Mouse (Mus musculus) hindbrain, embryonic 15.5 days (tissue): ENCODE measurements around the gene Nck1. TPM values are rescaled to one million over a fixed set of nuclear protein-coding genes. Genes with fewer than 3 reads are reported as not detected.

ENCODE experiments used
- ATAC-seq: fragments of 200-750 bp; cut with Nextera tagmentation; 2 replicates; pipeline ENCODE4 v1.8.0; 2017; ENCODE audit warnings: low read depth, moderate number of reproducible peaks, moderate TSS enrichment; ENCODE audit not compliant: low FRiP score
- H3K27ac ChIP-seq: fragments of 300-500 bp; sonication (generic); replicated peaks from 2 replicates; pipeline ENCODE4 v1.5.1; 2015; ENCODE audit warnings: mild to moderate bottlenecking, inconsistent platforms
- H3K27me3 ChIP-seq: fragments of 300-500 bp; sonication (generic); 2 replicates; pipeline ENCODE4 v1.6.1; 2015; ENCODE audit warnings: control low read depth, inconsistent platforms
- H3K36me3 ChIP-seq: fragments of 300-500 bp; sonication (generic); 2 replicates; pipeline ENCODE4 v1.6.1; 2015; ENCODE audit warnings: control low read depth, inconsistent platforms
- H3K4me1 ChIP-seq: fragments of 300-500 bp; sonication (generic); replicated peaks from 2 replicates; pipeline ENCODE4 v1.6.1; 2015; ENCODE audit warnings: control low read depth, inconsistent platforms
- H3K4me2 ChIP-seq: fragments of 300-500 bp; sonication (generic); 2 replicates; pipeline ENCODE4 v1.6.1; 2015; ENCODE audit warnings: moderate library complexity, mild to moderate bottlenecking, inconsistent platforms
- H3K4me3 ChIP-seq: fragments of 300-500 bp; sonication (generic); 2 replicates; pipeline ENCODE4 v1.5.1; 2015; ENCODE audit warnings: mild to moderate bottlenecking, inconsistent platforms
- H3K9ac ChIP-seq: fragments of 300-500 bp; sonication (generic); 2 replicates; pipeline ENCODE4 v1.6.1; 2015; ENCODE audit warnings: inconsistent platforms
- H3K9me3 ChIP-seq: fragments of 300-500 bp; sonication (generic); 2 replicates; pipeline ENCODE4 v1.6.1; 2016; ENCODE audit warnings: control low read depth, inconsistent platforms
- WGBS: fragments of 180-500 bp; shearing (Covaris S2); methylation state at CpG from one replicate; pipeline ENCODE4 v1.1.7; 2015; 5-methylcytosine and 5-hydroxymethylcytosine counted together
- polyA plus RNA-seq: library from polyadenylated mRNA; unstranded; fragments of >200 nt; fragmentation: Nextera tagmentation; extraction: Ambion mirVana; gene quantifications from 2 replicates; pipeline ENCODE4 v1.2.1, GENCODE M21; 2015

Gene Nck1
- polyA plus RNA-seq, 1 experiment from 2014 or later: 58.6 TPM

DNA sequence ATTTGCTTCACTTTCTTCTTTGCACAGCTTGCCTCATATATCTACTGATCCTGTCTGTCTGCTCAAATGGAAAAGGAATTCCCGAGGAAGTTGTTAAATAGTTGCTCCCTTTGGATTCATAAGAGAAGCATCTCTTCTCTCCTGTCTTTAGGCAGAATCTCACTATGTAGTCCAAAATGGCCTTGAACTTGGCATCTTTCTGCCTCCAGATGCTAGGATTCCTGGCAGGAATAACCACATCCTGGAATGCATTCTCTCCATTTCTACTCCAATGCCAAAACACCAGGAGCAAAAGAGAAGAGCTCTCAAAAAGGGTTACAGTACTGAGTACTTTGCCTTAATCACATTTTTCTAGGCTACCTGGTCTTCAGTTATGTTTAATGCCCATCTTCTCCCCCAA, 14.6 kb downstream of the Nck1 start:
- 69% methylated on average over 1 of the region's 1 CpGs for WGBS
- no peak overlapping the region for H3K27ac ChIP-seq
- H3K36me3 ChIP-seq: 0 out of 2 replicates have a peak, but pooled peaks cover 2% of the 10 kb centered on the region
- H3K4me3 ChIP-seq: no peak overlapping the region
- H3K4me2 ChIP-seq: no peak overlapping the region
- no peaks in the 10 kb centered on the region for H3K9me3 ChIP-seq
- H3K9ac ChIP-seq: no peak overlapping the region
- no peak for ATAC-seq
- H3K4me1 ChIP-seq: 0 out of 2 replicates have a peak, but pooled peaks cover 7% of the 10 kb centered on the region
- no peaks in the 10 kb centered on the region for H3K27me3 ChIP-seq

GRCm38 (mm10) chr9:100525225-100525624, 20.7 kb downstream of the Nck1 start:
- Histone ChIP-seq H3K27ac (no peak overlapping the region), H3K27me3 (no peaks in the 10 kb centered on the region), H3K9me3 (no peaks in the 10 kb centered on the region), H3K4me3 (no peak overlapping the region), H3K9ac (no peak overlapping the region), H3K4me2 (no peak overlapping the region), H3K36me3 (0 out of 2 replicates have a peak, but pooled peaks cover 2% of the 10 kb centered on the region), H3K4me1 (no peaks in the 10 kb centered on the region)
- 96% methylated on average over 2 of the region's 2 CpGs for WGBS
- ATAC-seq: no peak

GRCm38 (mm10) chr9:100522029-100522428, 23.9 kb downstream of the Nck1 start:
- no peak for ATAC-seq
- no peaks in the 10 kb centered on the region for H3K36me3 ChIP-seq
- H3K27ac ChIP-seq: no peak overlapping the region
- no peaks in the 10 kb centered on the region for H3K9me3 ChIP-seq
- no peak overlapping the region for H3K4me2 ChIP-seq
- 86% methylated on average over 2 of the region's 2 CpGs for WGBS
- H3K27me3 ChIP-seq: no peaks in the 10 kb centered on the region
- no peaks in the 10 kb centered on the region for H3K4me1 ChIP-seq
- no peak overlapping the region for H3K9ac ChIP-seq
- H3K4me3 ChIP-seq: no peak overlapping the region

GRCm38 (mm10) chr9:100520586-100520985, 25.3 kb downstream of the Nck1 start:
- Histone ChIP-seq H3K4me3 (no peak overlapping the region), H3K27me3 (no peaks in the 10 kb centered on the region), H3K27ac (no peak overlapping the region), H3K36me3 (no peaks in the 10 kb centered on the region), H3K9ac (no peak overlapping the region), H3K4me2 (no peak overlapping the region), H3K4me1 (no peaks in the 10 kb centered on the region), H3K9me3 (no peaks in the 10 kb centered on the region)
- under 1% methylated on average over 2 of the region's 2 CpGs for WGBS
- ATAC-seq: no peak

- Histone ChIP-seq H3K9me3 (no peaks in the 10 kb centered on the region), H3K4me3 (no peak overlapping the region), H3K36me3 (no peaks in the 10 kb centered on the region), H3K27me3 (no peaks in the 10 kb centered on the region), H3K4me1 (no peaks in the 10 kb centered on the region), H3K27ac (no peak overlapping the region), H3K4me2 (no peak overlapping the region), H3K9ac (no peak overlapping the region)
- WGBS: 95% methylated on average over 3 of the region's 3 CpGs
- no peak for ATAC-seq
Observed at GRCm38 (mm10) chr9:100520012-100520411, 25.9 kb downstream of the Nck1 start.

DNA sequence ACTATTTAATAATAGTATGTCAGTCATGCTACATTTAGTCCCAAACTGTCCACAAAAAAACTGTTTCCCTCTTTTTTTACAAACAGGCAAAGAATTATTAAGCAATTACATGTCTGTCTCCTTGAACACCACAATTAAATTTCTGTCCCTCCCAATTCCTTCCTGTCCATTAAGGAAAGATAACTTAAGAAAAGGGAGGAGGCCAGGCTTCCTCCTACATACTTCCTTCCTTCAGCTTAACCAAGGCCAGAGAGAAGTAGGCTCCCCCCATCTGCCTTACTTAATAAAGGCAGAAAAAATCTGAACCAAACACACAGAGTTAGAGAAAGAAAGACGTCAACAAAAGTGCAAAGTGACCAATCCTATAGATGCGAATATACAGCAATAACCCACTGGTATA, 38.4 kb downstream of the Nck1 start:
- no peak for ATAC-seq
- 87% methylated on average over 2 of the region's 2 CpGs for WGBS
- H3K4me3 ChIP-seq: no peak overlapping the region
- H3K27me3 ChIP-seq: no peaks in the 10 kb centered on the region
- no peaks in the 10 kb centered on the region for H3K36me3 ChIP-seq
- no peak overlapping the region for H3K27ac ChIP-seq
- no peak overlapping the region for H3K9ac ChIP-seq
- H3K4me1 ChIP-seq: no peaks in the 10 kb centered on the region
- no peaks in the 10 kb centered on the region for H3K9me3 ChIP-seq
- no peak overlapping the region for H3K4me2 ChIP-seq

DNA sequence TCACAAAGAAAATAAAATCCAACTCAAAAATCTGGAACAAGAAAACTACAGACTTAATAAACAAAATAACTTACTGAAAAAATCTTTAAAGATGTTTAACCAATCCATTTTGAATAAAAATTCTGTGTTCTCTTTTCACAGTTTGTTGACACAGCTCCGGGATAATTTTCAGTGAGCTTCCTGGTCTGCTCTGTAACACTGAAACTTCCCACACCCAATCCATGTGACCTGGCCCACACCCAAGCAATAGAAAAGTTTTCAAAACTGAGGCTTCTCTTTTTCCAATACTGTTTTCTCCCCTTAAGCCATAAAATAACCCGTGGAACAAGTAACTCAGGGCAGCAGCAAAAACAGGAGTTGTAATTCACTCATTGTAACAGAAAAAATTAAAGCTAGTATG, 39.3 kb downstream of the Nck1 start:
- H3K9me3 ChIP-seq: no peaks in the 10 kb centered on the region
- H3K27ac ChIP-seq: no peak overlapping the region
- WGBS: 69% methylated on average over 2 of the region's 2 CpGs
- ATAC-seq: no peak
- H3K36me3 ChIP-seq: no peaks in the 10 kb centered on the region
- H3K4me2 ChIP-seq: no peak overlapping the region
- no peaks in the 10 kb centered on the region for H3K27me3 ChIP-seq
- H3K9ac ChIP-seq: no peak overlapping the region
- H3K4me1 ChIP-seq: no peaks in the 10 kb centered on the region
- H3K4me3 ChIP-seq: no peak overlapping the region

- no peaks in the 10 kb centered on the region for H3K36me3 ChIP-seq
- no peak overlapping the region for H3K4me2 ChIP-seq
- H3K27ac ChIP-seq: no peak overlapping the region
- 95% methylated on average over 4 of the region's 4 CpGs for WGBS
- no peak overlapping the region for H3K4me3 ChIP-seq
- H3K4me1 ChIP-seq: no peaks in the 10 kb centered on the region
- no peaks in the 10 kb centered on the region for H3K9me3 ChIP-seq
- no peak overlapping the region for H3K9ac ChIP-seq
- no peak for ATAC-seq
- no peaks in the 10 kb centered on the region for H3K27me3 ChIP-seq
Observed at GRCm38 (mm10) chr9:100505498-100505897, 40.4 kb downstream of the Nck1 start.

DNA sequence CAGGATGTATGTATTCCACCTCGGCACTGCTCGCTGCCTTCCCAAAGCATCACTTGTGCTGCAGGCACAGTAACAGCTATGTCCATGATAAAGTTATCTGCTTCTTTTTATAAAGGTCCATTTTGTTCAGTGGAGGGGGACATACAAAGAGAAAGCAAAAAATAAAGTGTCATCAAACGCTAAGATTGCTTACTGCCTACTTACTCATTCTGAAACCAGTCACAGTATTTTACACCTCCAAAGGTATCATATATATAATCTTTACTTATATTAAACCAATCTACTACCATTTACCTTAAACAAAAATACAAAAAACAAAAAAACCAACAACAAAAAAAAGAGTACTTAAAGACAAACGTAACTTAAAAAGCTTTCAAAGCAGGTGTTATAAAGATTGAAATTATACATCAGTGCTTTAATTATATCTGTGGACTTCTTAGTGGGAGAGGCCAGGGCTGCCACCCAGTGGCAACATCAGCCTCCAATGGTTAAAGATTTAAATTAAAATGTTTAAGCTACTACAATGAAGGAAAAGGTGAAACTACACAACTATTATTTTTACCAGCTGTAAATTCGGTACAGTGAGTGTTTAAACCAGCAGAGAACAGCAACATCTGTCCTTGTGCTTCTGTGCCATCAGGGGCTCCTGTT, 52.2 kb downstream of the Nck1 start:
- no peak overlapping the region for H3K4me3 ChIP-seq
- H3K27me3 ChIP-seq: no peaks in the 10 kb centered on the region
- H3K4me2 ChIP-seq: no peak overlapping the region
- H3K4me1 ChIP-seq: no peaks in the 10 kb centered on the region
- no peak overlapping the region for H3K9ac ChIP-seq
- no peaks in the 10 kb centered on the region for H3K9me3 ChIP-seq
- peaks cover 7% of the 10 kb centered on the region; the same call in 1 of the 2 replicates for H3K36me3 ChIP-seq
- H3K27ac ChIP-seq: no peak overlapping the region
- ATAC-seq: no peak
- WGBS: 92% methylated on average over 5 of the region's 5 CpGs

GRCm38 (mm10) chr9:100491424-100491823, 54.5 kb downstream of the Nck1 start:
- Histone ChIP-seq H3K27me3 (no peaks in the 10 kb centered on the region), H3K4me3 (no peak overlapping the region), H3K4me2 (no peak overlapping the region), H3K9me3 (no peaks in the 10 kb centered on the region), H3K4me1 (no peaks in the 10 kb centered on the region), H3K36me3 (no peaks in the 10 kb centered on the region), H3K9ac (no peak overlapping the region), H3K27ac (no peak overlapping the region)
- 98% methylated on average over 1 of the region's 1 CpGs for WGBS
- ATAC-seq: no peak

DNA sequence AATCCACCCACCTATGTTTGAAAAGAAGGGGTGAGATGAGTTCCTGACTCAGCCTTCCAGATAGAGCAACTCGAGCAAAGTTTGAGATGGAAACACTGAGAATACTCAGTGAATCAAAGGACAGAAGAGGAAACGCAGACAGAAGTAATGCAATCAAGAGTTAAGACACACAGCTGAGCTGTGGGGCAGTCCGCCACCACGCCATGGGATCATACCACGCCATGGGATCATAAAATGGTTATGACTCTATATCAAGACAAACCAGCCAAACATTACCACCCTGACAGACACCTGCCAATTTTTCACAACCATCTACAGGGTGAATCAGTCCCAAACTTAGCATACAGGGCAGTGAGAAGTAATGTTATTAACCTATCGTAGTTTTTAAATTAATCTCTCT, 57.0 kb downstream of the Nck1 start:
- Histone ChIP-seq H3K9ac (no peak overlapping the region), H3K4me3 (no peak overlapping the region), H3K36me3 (no peaks in the 10 kb centered on the region), H3K4me1 (no peaks in the 10 kb centered on the region; the same call in 1 of the 2 replicates), H3K9me3 (no peaks in the 10 kb centered on the region), H3K27ac (no peak overlapping the region), H3K27me3 (no peaks in the 10 kb centered on the region), H3K4me2 (no peak overlapping the region)
- WGBS: 93% methylated on average over 6 of the region's 6 CpGs
- no peak for ATAC-seq

DNA sequence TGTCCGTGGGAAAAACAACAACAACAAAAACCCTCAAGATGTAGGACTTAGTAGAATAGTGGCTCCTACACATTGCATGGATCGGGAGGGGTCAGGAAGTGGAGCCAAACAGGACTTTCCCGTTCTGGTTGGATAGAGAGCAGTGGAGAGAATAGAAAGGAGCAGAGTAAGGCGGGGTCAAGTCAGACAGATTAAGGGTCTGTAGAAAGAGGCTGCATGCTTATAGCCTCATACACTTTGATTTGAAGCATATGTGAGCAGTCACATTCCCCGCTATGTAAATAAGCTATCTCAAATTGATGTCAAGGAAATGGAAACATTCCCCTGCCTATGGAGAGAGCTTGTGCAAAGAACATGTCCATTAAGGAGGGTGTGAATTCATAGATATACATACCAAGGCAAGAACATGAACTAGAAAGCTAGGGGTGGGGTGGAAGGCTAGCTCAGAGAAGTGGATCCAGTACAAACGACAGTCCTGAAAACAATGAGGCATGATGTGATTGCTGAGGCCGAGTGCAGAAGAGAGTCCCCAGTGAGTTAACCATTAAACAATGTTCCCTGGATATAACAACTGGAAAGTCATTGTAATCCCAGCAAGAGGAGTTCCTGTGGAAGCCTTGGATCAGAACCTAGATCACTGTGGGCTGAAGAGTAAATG, 57.7 kb downstream of the Nck1 start:
- Histone ChIP-seq H3K27ac (no peak overlapping the region), H3K27me3 (no peaks in the 10 kb centered on the region), H3K4me2 (no peak overlapping the region), H3K9me3 (no peaks in the 10 kb centered on the region), H3K36me3 (no peaks in the 10 kb centered on the region), H3K4me1 (no peaks in the 10 kb centered on the region; the same call in 1 of the 2 replicates), H3K9ac (no peak overlapping the region), H3K4me3 (no peak overlapping the region)
- no peak for ATAC-seq
- 72% methylated on average over 7 of the region's 7 CpGs for WGBS
